16 mouse cellular contexts compared by ENCODE assay signal in the genomic region with DNA sequence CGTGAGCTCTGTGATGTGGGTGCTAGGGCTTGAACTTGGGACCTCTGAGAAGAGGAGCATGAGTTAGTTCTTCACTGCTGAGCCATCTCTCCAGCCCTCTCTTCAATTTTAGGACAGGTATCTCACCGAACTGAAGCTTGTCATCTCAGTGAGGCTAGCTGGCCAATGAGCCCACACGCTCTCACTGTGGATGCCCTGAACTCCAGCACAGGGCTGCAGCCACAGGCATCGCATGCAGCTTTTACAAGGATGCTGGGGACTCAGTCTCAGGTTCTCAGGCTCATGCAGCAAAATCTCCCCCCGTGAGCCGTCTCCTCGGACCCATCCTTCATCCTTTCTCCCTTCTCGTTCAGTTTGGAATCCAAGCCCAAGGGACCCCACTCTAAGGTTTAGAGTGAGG. TPM values are rescaled to one million over a fixed set of nuclear protein-coding genes. Genes with fewer than 3 reads are reported as not detected.
DNase-seq lines count a peak whose midpoint lies in the region; ATAC-seq lines count a peak whose summit lies in the region.
"Had no signal": no experiment of that assay in that cellular context is flagged by ENCODE, and none has a peak within 500 bp of the region (broad histone marks: within the 10 kb centered on the region; RNA-seq: fewer than 3 reads in every experiment).

No protein-coding gene starts in this region.

- DNase-seq in heart, adult 11 months, result peak; percentile 58
- no peak for DNase-seq in heart, postnatal 36 days
- DNase-seq: adrenal gland, adult 2 months; adrenal gland, adult 8-10 months; adrenal gland, postnatal 10 days; adrenal gland, postnatal 14 days; adrenal gland, postnatal 25 days; adrenal gland, postnatal 36 days; B cell, adult 2 months; cerebellum, adult 11 months; cerebellum, adult 11-12 months; cerebellum, adult 18-20 months had no signal

- intact Hi-C loops in heart, postnatal 36 days (cut with DNase I), result no loop called here

- ATAC-seq in erythroid progenitor cell, adult 5-6 weeks (replicated peaks; ENCODE audit: low FRiP score, poor library complexity, severe bottlenecking), result peak; percentile 54; the same call in 1 of the 2 replicates
- ATAC-seq in megakaryocyte, adult 5-6 weeks (ENCODE audit: poor library complexity, severe bottlenecking), result no peak
- ATAC-seq: activated CD4-positive, CD25-positive, alpha-beta regulatory T cell, adult 4 months; CD4-positive, CD25-positive, alpha-beta regulatory T cell, adult 4 months had no signal

RNA-seq across cellular contexts. Expression of gene Ddx47, which starts 13.3 kb away (rescaled TPM):
- 10 to 100 TPM; 38.1 to 39.9 TPM for total RNA-seq in heart, postnatal 36 days (2021)
- 31.7 and 44.0 TPM in 2 replicates for total RNA-seq in erythroid progenitor cell, adult 5-6 weeks (2015; ENCODE audit: low replicate concordance)
- 35.2 and 49.3 TPM in 2 replicates for total RNA-seq in erythroid progenitor cell, adult 5-6 weeks (2017; ENCODE audit: low replicate concordance)
- total RNA-seq in megakaryocyte, adult 5-6 weeks (2015), result 43.4 and 50.3 TPM in 2 replicates
- total RNA-seq in megakaryocyte, adult 5-6 weeks (2017), result 62.6 and 74.5 TPM in 2 replicates

RNA-seq across cellular contexts. Expression of gene Apold1, which starts 16.6 kb away (rescaled TPM):
- 10 to 100 TPM in 1 of 2 experiments, 1 to 10 TPM in 1; 5.1 to 15.6 TPM for total RNA-seq in heart, postnatal 36 days (2021)
- 8.8 and 11.5 TPM in 2 replicates for total RNA-seq in erythroid progenitor cell, adult 5-6 weeks (2015; ENCODE audit: low replicate concordance)
- 16.0 and 17.9 TPM in 2 replicates for total RNA-seq in erythroid progenitor cell, adult 5-6 weeks (2017; ENCODE audit: low replicate concordance)
- 0.21 and 0.89 TPM in 2 replicates for total RNA-seq in megakaryocyte, adult 5-6 weeks (2015)
- 0.40 and 0.49 TPM in 2 replicates for total RNA-seq in megakaryocyte, adult 5-6 weeks (2017)
